Mouse (Mus musculus) limb, embryonic 14.5 days (tissue): ENCODE measurements around the gene Poc1a. TPM values are rescaled to one million over a fixed set of nuclear protein-coding genes. Genes with fewer than 3 reads are reported as not detected.

Experiments used
- ATAC-seq: fragments of 200-750 bp; cut with Nextera tagmentation; 2 replicates; pipeline ENCODE4 v1.8.0; 2017; ENCODE audit warnings: low read depth, moderate number of reproducible peaks, moderate TSS enrichment; ENCODE audit not compliant: low FRiP score
- DNase-seq: peaks from one replicate; pipeline ENCODE4 v3.0.0-alpha.2; 2015; ENCODE audit warnings: low spot score
- H3K27ac ChIP-seq: fragments of 300-500 bp; sonication (generic); replicated peaks from 2 replicates; pipeline ENCODE4 v1.5.1; 2014; ENCODE audit warnings: low read depth, mild to moderate bottlenecking, low read length, moderate library complexity, mixed read lengths
- H3K27me3 ChIP-seq: fragments of 300-500 bp; sonication (generic); 2 replicates; pipeline ENCODE4 v1.6.1; 2014; ENCODE audit warnings: low read length, mixed read lengths; ENCODE audit not compliant: control insufficient read depth, insufficient read depth
- H3K36me3 ChIP-seq: fragments of 300-500 bp; sonication (generic); 2 replicates; pipeline ENCODE4 v1.6.1; 2014; ENCODE audit warnings: mild to moderate bottlenecking, low read length, moderate library complexity, mixed read lengths; ENCODE audit not compliant: control insufficient read depth, insufficient read depth
- H3K4me1 ChIP-seq: fragments of 300-500 bp; sonication (generic); 2 replicates; pipeline ENCODE4 v1.6.1; 2014; ENCODE audit warnings: antibody characterized with exemption, low read length, mixed read lengths; ENCODE audit not compliant: control insufficient read depth, insufficient read depth
- H3K4me2 ChIP-seq: fragments of 300-500 bp; sonication (generic); replicated peaks from 2 replicates; pipeline ENCODE4 v1.6.1; 2014; ENCODE audit warnings: low read depth, mild to moderate bottlenecking, low read length, moderate library complexity; ENCODE audit not compliant: severe bottlenecking
- H3K4me3 ChIP-seq: fragments of 300-500 bp; sonication (generic); replicated peaks from 2 replicates; pipeline ENCODE4 v1.5.1; 2014; ENCODE audit warnings: low read length
- H3K9ac ChIP-seq: fragments of 300-500 bp; sonication (generic); 2 replicates; pipeline ENCODE4 v1.6.1; 2014; ENCODE audit warnings: mild to moderate bottlenecking, low read depth, low read length, moderate library complexity; ENCODE audit not compliant: severe bottlenecking
- H3K9me3 ChIP-seq: fragments of 300-500 bp; sonication (generic); 2 replicates; pipeline ENCODE4 v1.6.1; 2016; ENCODE audit warnings: low read length; ENCODE audit not compliant: control insufficient read depth
- POLR2A ChIP-seq: fragments of 200-500 bp; IDR thresholded peaks from 2 replicates; pipeline ENCODE4 v1.8.0; 2012; ENCODE audit warnings: inconsistent platforms, mild to moderate bottlenecking, moderate library complexity, borderline replicate concordance; ENCODE audit not compliant: insufficient read depth, insufficient read length; ENCODE audit errors: extremely low read depth
- WGBS: fragments of 180-500 bp; shearing (Covaris S2); extraction: QIAGEN DNeasy Blood & Tissue Kit; methylation state at CpG from one replicate; pipeline ENCODE4 v1.1.7; 2014; 5-methylcytosine and 5-hydroxymethylcytosine counted together
- polyA plus RNA-seq, 2 experiments: library from polyadenylated mRNA; depleted of rRNA in 1 of 2; stranded (reverse) in 1 of 2; unstranded in 1 of 2; fragments of >200 nt; fragmentation: Nextera tagmentation in 1 of 2; extraction: Ambion mirVana in 1 of 2; gene quantifications; 2 replicates each; pipeline versions ENCODE4 v1.2.1 to v1.2.3; 2012 to 2014

Gene Poc1a
- polyA plus RNA-seq, 2 experiments: 20.1 to 20.2 TPM

DNA sequence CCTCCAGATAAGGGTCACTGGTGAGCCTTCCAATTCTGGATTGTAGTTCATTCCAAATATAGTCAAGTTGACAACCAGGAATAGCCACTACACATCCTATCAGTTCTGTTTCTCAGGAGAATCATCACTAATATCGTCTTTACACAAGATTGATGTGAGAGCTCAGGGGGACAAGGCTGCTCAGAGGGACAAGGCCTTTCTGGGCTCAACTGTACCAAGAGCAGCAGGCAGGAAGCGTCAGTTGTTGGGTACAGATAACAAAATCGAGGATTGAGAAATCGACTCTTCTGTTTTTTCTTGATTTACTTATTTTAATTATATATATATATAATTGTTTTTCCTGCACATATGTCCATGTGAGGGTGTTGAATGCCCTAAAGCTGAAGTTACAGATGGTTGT is 22.4 kb upstream of the Poc1a start:
- H3K27ac ChIP-seq: no peak overlapping the region
- H3K4me2 ChIP-seq: no peak overlapping the region
- no peak overlapping the region for H3K4me3 ChIP-seq
- ATAC-seq (no peak), DNase-seq (no peak)
- TF ChIP-seq POLR2A: no peak
- no peaks in the 10 kb centered on the region for H3K4me1 ChIP-seq
- no peaks in the 10 kb centered on the region for H3K36me3 ChIP-seq
- 89% methylated on average over 4 of the region's 4 CpGs for WGBS
- H3K27me3 ChIP-seq: no peaks in the 10 kb centered on the region
- H3K9ac ChIP-seq: no peak overlapping the region
- H3K9me3 ChIP-seq: no peaks in the 10 kb centered on the region

DNA sequence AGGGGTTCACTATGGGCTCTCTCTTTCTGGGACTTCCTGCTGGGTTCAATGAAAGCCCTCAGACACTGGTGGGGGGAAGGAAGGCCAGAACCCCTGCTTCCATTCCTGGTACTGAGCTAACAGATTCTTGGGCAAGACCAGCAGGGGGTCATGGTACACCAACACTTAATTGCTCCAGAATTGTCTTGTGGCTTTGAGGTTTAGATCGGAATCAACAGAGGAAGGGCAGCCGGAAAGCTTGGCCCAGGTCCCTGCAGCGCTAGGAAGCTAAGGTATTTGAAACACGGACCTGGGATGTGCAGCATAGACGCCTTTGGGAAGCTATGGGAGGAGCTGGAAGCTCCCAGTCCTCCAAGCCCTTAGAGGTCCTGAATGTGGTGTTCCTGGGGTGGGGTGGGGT is 21.9 kb upstream of the Poc1a start:
- Histone ChIP-seq H3K27ac (no peak overlapping the region), H3K9ac (no peak overlapping the region), H3K27me3 (no peaks in the 10 kb centered on the region), H3K4me2 (no peak overlapping the region), H3K9me3 (no peaks in the 10 kb centered on the region), H3K36me3 (no peaks in the 10 kb centered on the region), H3K4me3 (no peak overlapping the region), H3K4me1 (no peaks in the 10 kb centered on the region)
- ATAC-seq (no peak), DNase-seq (no peak)
- 82% methylated on average over 5 of the region's 5 CpGs for WGBS
- TF ChIP-seq POLR2A: no peak

DNA sequence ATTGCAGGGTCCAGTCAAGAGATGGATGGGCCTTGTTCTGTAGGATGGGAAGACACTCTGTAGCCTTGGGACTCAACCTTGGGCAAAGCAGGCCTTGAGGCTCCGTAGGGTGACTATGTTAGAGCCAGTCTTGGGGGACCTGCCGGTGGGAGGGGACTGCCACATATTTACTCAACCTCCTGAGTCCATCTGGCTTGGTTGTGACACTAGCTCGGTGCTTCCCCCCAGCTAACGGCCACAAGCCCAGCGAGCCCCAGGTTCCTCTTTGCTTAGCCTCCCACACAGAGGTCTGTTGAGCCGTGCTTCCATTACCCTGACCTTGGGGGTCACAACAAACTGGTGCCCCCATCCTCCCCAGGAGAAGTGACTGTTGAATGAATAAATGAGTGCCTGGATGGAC is 19.8 kb upstream of the Poc1a start:
- H3K4me1 ChIP-seq: no peaks in the 10 kb centered on the region
- no peak overlapping the region for H3K4me3 ChIP-seq
- no peak for TF ChIP-seq POLR2A
- H3K9ac ChIP-seq: no peak overlapping the region
- DNase-seq (no peak), ATAC-seq (no peak)
- no peak overlapping the region for H3K27ac ChIP-seq
- no peaks in the 10 kb centered on the region for H3K36me3 ChIP-seq
- WGBS: 92% methylated on average over 6 of the region's 6 CpGs
- H3K9me3 ChIP-seq: no peaks in the 10 kb centered on the region
- H3K27me3 ChIP-seq: no peaks in the 10 kb centered on the region
- no peak overlapping the region for H3K4me2 ChIP-seq

DNA sequence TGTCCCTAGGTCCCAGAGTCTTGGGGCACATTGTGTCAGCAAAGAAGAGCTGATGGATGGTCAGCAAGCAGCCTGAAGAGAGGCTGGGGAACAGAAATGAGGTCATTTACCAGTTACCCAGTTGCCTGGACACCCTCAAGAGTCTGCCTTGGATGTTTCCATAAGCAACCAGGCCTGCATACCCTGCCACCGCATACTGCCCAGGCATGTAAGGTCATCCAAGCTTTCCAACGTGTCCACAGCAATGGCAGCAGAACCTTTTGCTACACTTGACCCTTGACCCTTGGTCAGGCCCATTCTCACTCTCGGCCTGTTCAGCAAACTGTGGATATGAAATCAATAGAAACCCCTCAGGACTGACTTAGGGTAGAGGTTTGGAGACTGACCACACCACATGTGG is 19.4 kb upstream of the Poc1a start:
- no peak for ATAC-seq
- H3K4me1 ChIP-seq: no peaks in the 10 kb centered on the region
- no peaks in the 10 kb centered on the region for H3K9me3 ChIP-seq
- no peak overlapping the region for H3K4me2 ChIP-seq
- H3K27ac ChIP-seq: no peak overlapping the region
- no peak overlapping the region for H3K4me3 ChIP-seq
- DNase-seq: no peak
- H3K9ac ChIP-seq: no peak overlapping the region
- no peak for TF ChIP-seq POLR2A
- H3K36me3 ChIP-seq: no peaks in the 10 kb centered on the region
- 77% methylated on average over 3 of the region's 3 CpGs for WGBS
- no peaks in the 10 kb centered on the region for H3K27me3 ChIP-seq

GRCm38 (mm10) chr9:106262075-106262474 is 18.8 kb upstream of the Poc1a start:
- WGBS: 88% methylated on average over 3 of the region's 3 CpGs
- no peak overlapping the region for H3K4me3 ChIP-seq
- TF ChIP-seq POLR2A: no peak
- H3K27ac ChIP-seq: no peak overlapping the region
- no peaks in the 10 kb centered on the region for H3K9me3 ChIP-seq
- H3K4me2 ChIP-seq: no peak overlapping the region
- no peak overlapping the region for H3K9ac ChIP-seq
- no peaks in the 10 kb centered on the region for H3K4me1 ChIP-seq
- H3K36me3 ChIP-seq: no peaks in the 10 kb centered on the region
- DNase-seq (no peak), ATAC-seq (no peak)
- no peaks in the 10 kb centered on the region for H3K27me3 ChIP-seq

DNA sequence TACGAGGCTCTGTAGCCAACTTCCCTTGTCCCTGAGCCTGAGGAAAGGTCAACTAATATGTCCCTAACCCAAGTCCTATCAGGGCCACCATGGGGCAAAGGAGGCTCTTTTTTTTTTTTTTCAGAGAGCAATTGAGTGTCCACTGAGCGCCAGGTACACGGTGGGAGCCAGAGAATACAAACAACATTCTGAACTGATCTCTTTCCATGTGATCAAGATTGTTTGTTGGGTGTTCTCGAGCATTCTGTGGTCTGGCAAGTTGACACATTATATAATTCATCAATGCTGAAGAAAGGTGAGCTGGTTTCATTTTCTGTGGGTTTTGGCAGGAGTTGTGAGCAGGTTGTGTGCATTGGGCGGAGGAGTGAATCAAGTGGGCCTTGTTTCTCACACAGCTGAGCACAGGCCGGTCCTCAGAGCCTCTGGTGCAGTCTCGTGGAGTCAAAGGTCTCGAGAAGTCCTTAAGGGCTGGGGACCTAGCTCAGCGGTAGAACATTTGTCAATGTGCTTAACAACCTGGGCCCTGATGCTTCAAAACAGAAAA is 17.4 kb upstream of the Poc1a start:
- Histone ChIP-seq H3K36me3 (no peaks in the 10 kb centered on the region), H3K27me3 (no peaks in the 10 kb centered on the region), H3K9me3 (no peaks in the 10 kb centered on the region), H3K4me3 (no peak overlapping the region), H3K4me2 (no peak overlapping the region), H3K9ac (no peak overlapping the region), H3K27ac (no peak overlapping the region), H3K4me1 (no peaks in the 10 kb centered on the region)
- TF ChIP-seq POLR2A: no peak
- ATAC-seq: no peak
- WGBS: 79% methylated on average over 9 of the region's 9 CpGs
- no peak for DNase-seq
